Mouse (Mus musculus) heart, postnatal 0 days (tissue): ENCODE data around the gene Fbxo2.

Experiments used
- CTCF ChIP-seq: IDR thresholded peaks from 2 replicates; pipeline ENCODE4 v1.5.1; 2016; ENCODE audit warnings: antibody characterized with exemption, control low read depth, low read depth
- EP300 ChIP-seq: IDR thresholded peaks from 2 replicates; pipeline ENCODE4 v1.6.1; 2016; ENCODE audit warnings: antibody characterized with exemption, low read depth

GRCm38 (mm10) chr4:148139767-148140097, 20.7 kb upstream of the Fbxo2 start:
- TF ChIP-seq EP300 (no peak), CTCF (no peak)
